Mouse (Mus musculus) spleen, adult 2 months (tissue): ENCODE measurements around the gene Tmem184b.

Experiments
- CTCF ChIP-seq: fragments of 200-500 bp; IDR thresholded peaks from 2 replicates; pipeline ENCODE4 v1.5.1; 2011; ENCODE audit warnings: mild to moderate bottlenecking, inconsistent platforms; ENCODE audit not compliant: insufficient read depth, insufficient read length, insufficient replicate concordance; ENCODE audit errors: extremely low read depth
- POLR2A ChIP-seq: fragments of 200-500 bp; IDR thresholded peaks from 2 replicates; pipeline ENCODE4 v1.6.1; 2011; ENCODE audit warnings: low read depth, low read length, inconsistent platforms

DNA sequence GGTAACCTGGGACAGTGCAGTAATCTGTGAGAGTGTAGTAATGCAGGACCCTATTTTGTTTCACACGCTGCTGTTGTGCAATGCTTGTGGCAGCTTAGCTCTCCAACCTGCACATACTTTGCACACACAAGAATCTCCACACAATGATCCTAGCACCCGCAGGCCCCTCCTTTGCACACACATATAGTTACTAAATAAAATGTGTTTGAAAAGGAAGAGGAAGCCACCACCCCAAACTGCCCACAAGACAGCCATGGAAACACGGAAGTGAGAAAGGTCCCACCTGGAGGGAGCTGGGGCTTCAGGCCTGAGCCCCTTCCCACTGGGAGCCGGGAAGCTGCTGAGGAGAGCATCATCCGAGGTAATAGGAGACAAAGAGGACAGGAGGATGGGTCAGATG lies 64.4 kb downstream of the Tmem184b start:
- TF ChIP-seq CTCF (no peak), POLR2A (no peak)
